Mouse (Mus musculus) kidney, embryonic 16.5 days (tissue): ENCODE data around the gene Sema4d. TPM values are rescaled to one million over a fixed set of nuclear protein-coding genes. Genes with fewer than 3 reads are reported as not detected.
A peak's percentile ranks its signal among the peaks of the same experiment; 100 is the strongest.

Experiments used
- ATAC-seq: fragments of 200-750 bp; cut with Nextera tagmentation; 2 replicates; pipeline ENCODE4 v1.8.0; 2017; ENCODE audit warnings: moderate TSS enrichment; ENCODE audit not compliant: low FRiP score, low TSS enrichment
- H3K27ac ChIP-seq: fragments of 300-500 bp; sonication (generic); 2 replicates; pipeline ENCODE4 v1.5.1; 2014; ENCODE audit warnings: low read length
- H3K27me3 ChIP-seq: fragments of 300-500 bp; sonication (generic); 2 replicates; pipeline ENCODE4 v1.6.1; 2014; ENCODE audit warnings: low read length, control low read depth, mixed read lengths; ENCODE audit not compliant: insufficient read depth
- H3K36me3 ChIP-seq: fragments of 300-500 bp; sonication (generic); 2 replicates; pipeline ENCODE4 v1.6.1; 2014; ENCODE audit warnings: low read length, control low read depth, mixed read lengths; ENCODE audit not compliant: insufficient read depth
- H3K4me1 ChIP-seq: fragments of 300-500 bp; sonication (generic); 2 replicates; pipeline ENCODE4 v1.6.1; 2014; ENCODE audit warnings: low read length, control low read depth, mixed read lengths; ENCODE audit not compliant: insufficient read depth
- H3K4me2 ChIP-seq: fragments of 300-500 bp; sonication (generic); replicated peaks from 2 replicates; pipeline ENCODE4 v1.6.1; 2014; ENCODE audit warnings: low read depth, low read length
- H3K4me3 ChIP-seq: fragments of 300-500 bp; sonication (generic); 2 replicates; pipeline ENCODE4 v1.5.1; 2014; ENCODE audit warnings: mild to moderate bottlenecking, low read length
- H3K9ac ChIP-seq: fragments of 300-500 bp; sonication (generic); replicated peaks from 2 replicates; pipeline ENCODE4 v1.6.1; 2014; ENCODE audit warnings: low read length
- H3K9me3 ChIP-seq: fragments of 300-500 bp; sonication (generic); 2 replicates; pipeline ENCODE4 v1.6.1; 2016; ENCODE audit warnings: low read length, control low read depth
- WGBS: fragments of 180-500 bp; shearing (Covaris S2); extraction: QIAGEN DNeasy Blood & Tissue Kit; methylation state at CpG from one replicate; pipeline ENCODE4 v1.1.7; 2014; 5-methylcytosine and 5-hydroxymethylcytosine counted together
- polyA plus RNA-seq: library from polyadenylated mRNA; unstranded; fragments of >200 nt; fragmentation: Nextera tagmentation; extraction: Ambion mirVana; gene quantifications from 2 replicates; pipeline ENCODE4 v1.2.1, GENCODE M21; 2015

The Sema4d gene
- polyA plus RNA-seq, 1 experiment from 2014 or later = 29.0 TPM

GRCm38 (mm10) chr13:51749578-51750345 is 43.8 kb downstream of the Sema4d start:
- no peak for ATAC-seq
- WGBS = 86% methylated on average over 14 of the region's 14 CpGs

DNA sequence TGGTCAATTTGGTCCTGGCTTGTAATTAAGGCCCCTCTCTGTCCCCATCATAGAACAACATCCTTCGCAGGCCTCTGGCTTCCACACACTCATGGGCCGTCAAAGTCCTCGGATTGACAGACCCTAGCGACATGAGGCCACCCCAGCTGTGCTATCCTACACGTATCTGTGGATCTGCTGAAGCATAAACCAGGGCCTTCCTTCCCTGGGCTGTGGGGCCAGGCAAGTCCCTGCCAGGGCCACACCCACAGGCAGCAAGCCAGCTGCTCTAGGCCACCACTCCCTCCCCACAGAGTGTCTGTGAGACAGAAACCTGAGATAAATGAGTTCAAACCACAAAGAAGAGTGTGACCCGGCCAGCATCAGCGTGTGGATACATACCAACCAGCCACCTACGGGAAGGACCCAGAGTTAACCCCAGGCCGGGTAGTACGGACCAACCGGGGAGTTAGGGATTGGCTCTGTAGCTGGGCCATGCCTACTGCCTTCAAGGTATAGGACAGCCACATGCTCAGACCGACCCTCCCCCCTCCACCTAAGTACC is 45.5 kb downstream of the Sema4d start:
- WGBS = 41% methylated on average over 12 of the region's 12 CpGs
- no peaks in the 10 kb centered on the region for H3K36me3 ChIP-seq
- no peaks in the 10 kb centered on the region for H3K27me3 ChIP-seq
- no peak overlapping the region for H3K9ac ChIP-seq
- H3K4me3 ChIP-seq = no peak overlapping the region
- H3K27ac ChIP-seq = peak overlapping the region; percentile 36; the same call in 1 of the 2 replicates
- no peaks in the 10 kb centered on the region for H3K9me3 ChIP-seq
- peaks cover 32% of the 10 kb centered on the region for H3K4me1 ChIP-seq
- ATAC-seq = peak; percentile 72
- no peak overlapping the region for H3K4me2 ChIP-seq

More at GRCm38 (mm10) chr13:51749578-51750345, 43.8 kb downstream of the Sema4d start:
- H3K27ac ChIP-seq = no peak overlapping the region
- H3K9ac ChIP-seq = no peak overlapping the region
- H3K4me3 ChIP-seq = no peak overlapping the region
- no peaks in the 10 kb centered on the region for H3K36me3 ChIP-seq
- H3K9me3 ChIP-seq = no peaks in the 10 kb centered on the region
- H3K4me2 ChIP-seq = no peak overlapping the region
- H3K27me3 ChIP-seq = no peaks in the 10 kb centered on the region
- peaks cover 43% of the 10 kb centered on the region for H3K4me1 ChIP-seq

- peaks cover 22% of the 10 kb centered on the region for H3K4me1 ChIP-seq
- H3K4me3 ChIP-seq = no peak overlapping the region
- no peaks in the 10 kb centered on the region for H3K36me3 ChIP-seq
- H3K27me3 ChIP-seq = no peaks in the 10 kb centered on the region
- no peak overlapping the region for H3K9ac ChIP-seq
- ATAC-seq = no peak
- no peaks in the 10 kb centered on the region for H3K9me3 ChIP-seq
- no peak overlapping the region for H3K27ac ChIP-seq
- no peak overlapping the region for H3K4me2 ChIP-seq
- 81% methylated on average over 7 of the region's 7 CpGs for WGBS
Measured at GRCm38 (mm10) chr13:51747069-51747468, 46.5 kb downstream of the Sema4d start.

DNA sequence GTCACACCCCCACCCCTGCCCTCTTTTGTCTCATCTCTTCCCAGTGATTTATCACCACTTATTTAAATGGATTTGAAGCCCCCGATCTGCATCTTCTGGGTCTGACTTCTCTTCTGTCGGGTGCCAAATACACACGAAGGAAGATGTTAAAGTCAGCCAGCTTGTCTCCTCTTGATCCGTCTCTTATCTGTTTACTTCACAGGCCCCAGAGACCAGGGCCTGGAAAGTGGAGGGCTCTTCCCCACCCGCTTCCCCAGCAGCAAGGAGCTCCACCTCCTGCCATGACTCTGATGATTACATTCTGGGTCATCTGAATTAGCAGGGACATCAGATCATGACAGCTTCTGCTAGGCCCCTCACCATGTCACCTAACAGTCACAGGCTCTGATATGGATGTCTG is 47.7 kb downstream of the Sema4d start:
- no peak for ATAC-seq
- Histone ChIP-seq H3K4me3 (no peak overlapping the region), H3K9ac (no peak overlapping the region), H3K27me3 (no peaks in the 10 kb centered on the region), H3K4me2 (no peak overlapping the region), H3K36me3 (no peaks in the 10 kb centered on the region), H3K9me3 (no peaks in the 10 kb centered on the region), H3K27ac (no peak overlapping the region), H3K4me1 (peaks cover 22% of the 10 kb centered on the region)
- WGBS = 47% methylated on average over 5 of the region's 5 CpGs

DNA sequence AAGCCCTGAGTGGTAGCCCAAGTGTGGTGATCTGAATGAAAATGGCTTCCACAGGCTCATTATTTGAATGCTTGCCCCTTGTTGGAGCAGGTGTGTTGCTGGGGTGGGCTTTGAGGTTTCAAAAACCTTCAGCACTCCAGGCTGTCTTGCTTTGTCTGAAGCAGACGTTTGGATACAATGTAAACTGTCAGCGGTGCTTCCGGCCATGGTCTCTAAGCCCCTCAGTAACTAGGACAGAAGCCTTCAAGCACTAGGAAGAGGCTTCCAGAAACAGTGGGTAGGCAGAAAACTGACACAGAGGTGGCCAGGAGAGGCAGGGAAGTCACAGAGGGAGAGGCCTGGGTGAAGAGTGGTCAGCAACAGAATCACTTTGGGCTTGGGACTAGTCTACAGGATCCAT is 49.7 kb downstream of the Sema4d start:
- WGBS = 85% methylated on average over 3 of the region's 3 CpGs
- Histone ChIP-seq H3K9me3 (no peaks in the 10 kb centered on the region), H3K4me2 (no peak overlapping the region)

DNA sequence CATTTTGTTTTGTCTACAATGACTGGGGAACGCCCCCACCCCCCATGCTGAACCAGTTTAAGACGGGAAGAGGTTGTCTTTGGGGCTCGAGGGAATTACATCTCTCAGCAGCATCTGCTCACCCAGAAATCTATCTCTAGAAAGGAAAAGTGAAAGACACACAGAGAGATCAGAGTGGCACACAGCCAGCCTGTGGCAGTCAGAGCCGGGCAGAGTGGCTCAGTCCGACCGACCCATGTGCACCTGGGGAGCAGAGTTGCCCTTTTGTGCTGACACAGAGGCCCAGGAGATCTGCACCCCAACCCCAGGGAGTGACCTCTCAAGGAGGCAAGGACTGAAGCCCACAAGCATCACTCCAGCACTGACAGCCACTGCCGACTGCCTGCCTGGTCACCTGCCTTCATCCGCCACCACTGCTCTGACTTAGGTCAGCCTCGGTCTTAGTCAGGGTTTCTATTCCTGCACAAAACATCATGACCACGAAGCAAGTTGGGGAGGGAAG is 50.9 kb downstream of the Sema4d start:
- Histone ChIP-seq H3K27me3 (no peaks in the 10 kb centered on the region), H3K9ac (no peak overlapping the region), H3K4me1 (peaks cover 25% of the 10 kb centered on the region), H3K27ac (no peak overlapping the region), H3K9me3 (no peaks in the 10 kb centered on the region), H3K4me2 (no peak overlapping the region), H3K36me3 (no peaks in the 10 kb centered on the region), H3K4me3 (no peak overlapping the region)
- WGBS = 83% methylated on average over 10 of the region's 10 CpGs
- no peak for ATAC-seq

More for the DNA sequence above, 49.7 kb downstream of the Sema4d start:
- Histone ChIP-seq H3K4me1 (peaks cover 30% of the 10 kb centered on the region), H3K36me3 (no peaks in the 10 kb centered on the region), H3K9ac (no peak overlapping the region), H3K27me3 (no peaks in the 10 kb centered on the region), H3K4me3 (no peak overlapping the region), H3K27ac (no peak overlapping the region)
- no peak for ATAC-seq

DNA sequence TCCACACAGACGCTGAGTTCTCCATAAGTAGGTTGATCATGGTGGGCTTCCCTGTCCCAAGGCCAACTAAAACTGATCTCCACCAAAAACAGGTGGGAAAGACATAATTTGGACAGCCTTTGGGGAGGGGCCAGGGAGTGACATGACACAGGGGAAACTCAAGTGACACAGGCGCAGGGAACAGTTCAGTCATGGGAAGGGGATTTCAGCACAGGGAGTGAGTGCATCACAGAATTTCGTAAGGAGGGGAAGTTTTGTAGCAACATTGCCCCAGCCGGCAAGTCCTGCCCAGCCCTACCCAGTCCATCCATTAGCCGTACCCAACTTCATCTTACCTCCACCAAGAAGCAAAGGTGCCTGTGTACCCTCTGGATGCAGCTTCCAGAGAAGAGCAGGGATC is 52.8 kb downstream of the Sema4d start:
- WGBS = 90% methylated on average over 5 of the region's 5 CpGs
- H3K9ac ChIP-seq = no peak overlapping the region
- H3K27ac ChIP-seq = no peak overlapping the region
- peaks cover 35% of the 10 kb centered on the region for H3K4me1 ChIP-seq
- no peak overlapping the region for H3K4me2 ChIP-seq
- no peak for ATAC-seq
- H3K27me3 ChIP-seq = no peaks in the 10 kb centered on the region
- H3K4me3 ChIP-seq = no peak overlapping the region
- no peaks in the 10 kb centered on the region for H3K36me3 ChIP-seq
- no peaks in the 10 kb centered on the region for H3K9me3 ChIP-seq

DNA sequence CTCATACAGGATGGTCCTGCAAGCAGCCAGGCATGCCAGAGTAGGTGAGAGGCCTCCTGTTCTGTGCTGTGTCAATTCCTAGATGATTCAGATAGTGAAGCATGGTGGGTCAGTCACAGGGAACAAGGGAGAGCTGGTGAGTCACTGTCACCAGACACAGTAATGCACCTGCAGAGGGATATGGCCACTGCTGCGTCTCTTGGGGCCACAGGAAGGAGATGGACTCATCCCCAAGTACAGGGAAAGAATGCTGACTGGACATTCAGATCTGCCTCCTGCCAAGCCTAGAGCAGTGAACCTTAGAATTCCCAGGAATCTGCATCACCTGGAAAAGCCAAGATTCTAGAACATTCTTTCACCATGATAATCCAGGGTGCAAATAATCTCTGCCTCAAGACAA is 53.8 kb downstream of the Sema4d start:
- no peak overlapping the region for H3K9ac ChIP-seq
- H3K4me2 ChIP-seq = no peak overlapping the region
- no peak overlapping the region for H3K4me3 ChIP-seq
- H3K9me3 ChIP-seq = no peaks in the 10 kb centered on the region
- WGBS = 64% methylated on average over 1 of the region's 1 CpGs
- H3K36me3 ChIP-seq = no peaks in the 10 kb centered on the region
- 0 out of 2 replicates have a peak, but pooled peaks have one; percentile 12 for ATAC-seq
- H3K27ac ChIP-seq = no peak overlapping the region
- H3K27me3 ChIP-seq = no peaks in the 10 kb centered on the region
- H3K4me1 ChIP-seq = peaks cover 32% of the 10 kb centered on the region

DNA sequence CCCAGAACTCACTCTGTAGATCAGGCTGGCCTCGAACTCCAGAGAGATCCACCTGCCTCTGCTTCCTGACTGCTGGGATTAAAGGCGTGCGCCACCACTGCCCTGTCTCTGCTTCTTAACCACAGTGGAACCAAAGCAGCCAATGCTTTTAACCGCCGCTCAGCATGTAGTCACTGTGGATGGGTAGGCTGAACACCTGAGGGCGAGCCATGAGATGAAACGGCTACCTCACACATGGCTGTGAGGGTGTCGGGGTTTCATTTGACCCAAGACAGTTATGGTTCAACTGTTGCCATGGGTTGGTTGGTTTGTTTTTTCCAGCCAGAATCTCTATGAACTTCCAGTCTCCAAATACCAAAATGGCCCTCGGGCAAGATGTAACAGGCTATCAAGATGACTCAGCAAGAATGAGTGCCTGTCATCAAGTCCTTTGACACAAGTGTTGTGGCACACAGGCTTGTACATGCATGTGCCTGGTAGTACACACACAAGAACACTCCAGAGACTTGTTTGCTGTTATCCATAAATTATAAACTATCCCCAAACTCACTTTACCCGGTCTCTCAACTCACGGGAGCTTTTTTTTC is 54.9 kb downstream of the Sema4d start:
- ATAC-seq = no peak
- WGBS = 87% methylated on average over 11 of the region's 11 CpGs
- H3K4me3 ChIP-seq = no peak overlapping the region
- H3K9ac ChIP-seq = no peak overlapping the region
- no peaks in the 10 kb centered on the region for H3K9me3 ChIP-seq
- no peaks in the 10 kb centered on the region for H3K36me3 ChIP-seq
- H3K27ac ChIP-seq = peak overlapping the region; percentile 60; the same call in 1 of the 2 replicates
- no peaks in the 10 kb centered on the region for H3K27me3 ChIP-seq
- H3K4me2 ChIP-seq = no peak overlapping the region
- peaks cover 29% of the 10 kb centered on the region for H3K4me1 ChIP-seq
